Mouse (Mus musculus) lung, embryonic 15.5 days (tissue): ENCODE measurements around the gene Dock10. TPM values are rescaled to one million over a fixed set of nuclear protein-coding genes. Genes with fewer than 3 reads are reported as not detected.

Experiments used
- ATAC-seq: fragments of 200-750 bp; cut with Nextera tagmentation; 2 replicates; pipeline ENCODE4 v1.8.0; 2017; ENCODE audit warnings: moderate number of reproducible peaks, borderline replicate concordance; ENCODE audit not compliant: low FRiP score, low TSS enrichment; ENCODE audit errors: extremely low read depth
- H3K27ac ChIP-seq: fragments of 300-500 bp; sonication (generic); 2 replicates; pipeline ENCODE4 v1.5.1; 2015; ENCODE audit warnings: moderate library complexity, mild to moderate bottlenecking, inconsistent platforms
- H3K27me3 ChIP-seq: fragments of 300-500 bp; sonication (generic); 2 replicates; pipeline ENCODE4 v1.6.1; 2015; ENCODE audit warnings: inconsistent platforms
- H3K36me3 ChIP-seq: fragments of 300-500 bp; sonication (generic); 2 replicates; pipeline ENCODE4 v1.6.1; 2015; ENCODE audit warnings: inconsistent platforms
- H3K4me1 ChIP-seq: fragments of 300-500 bp; sonication (generic); 2 replicates; pipeline ENCODE4 v1.6.1; 2015; ENCODE audit warnings: inconsistent platforms
- H3K4me2 ChIP-seq: fragments of 300-500 bp; sonication (generic); 2 replicates; pipeline ENCODE4 v1.6.1; 2015; ENCODE audit warnings: inconsistent platforms, mild to moderate bottlenecking, moderate library complexity
- H3K4me3 ChIP-seq: fragments of 300-500 bp; sonication (generic); 2 replicates; pipeline ENCODE4 v1.5.1; 2015; ENCODE audit warnings: mild to moderate bottlenecking, inconsistent platforms
- H3K9ac ChIP-seq: fragments of 300-500 bp; sonication (generic); 2 replicates; pipeline ENCODE4 v1.6.1; 2015; ENCODE audit warnings: inconsistent platforms
- H3K9me3 ChIP-seq: fragments of 300-500 bp; sonication (generic); 2 replicates; pipeline ENCODE4 v1.6.1; 2016; ENCODE audit warnings: inconsistent platforms
- WGBS: fragments of 180-500 bp; shearing (Covaris S2); methylation state at CpG from one replicate; pipeline ENCODE4 v1.1.7; 2015; 5-methylcytosine and 5-hydroxymethylcytosine counted together
- polyA plus RNA-seq: library from polyadenylated mRNA; unstranded; fragments of >200 nt; fragmentation: Nextera tagmentation; extraction: Ambion mirVana; gene quantifications from 2 replicates; pipeline ENCODE4 v1.2.1, GENCODE M21; 2015

Dock10 gene
- polyA plus RNA-seq, 1 experiment from 2014 or later: 5.4 TPM

DNA sequence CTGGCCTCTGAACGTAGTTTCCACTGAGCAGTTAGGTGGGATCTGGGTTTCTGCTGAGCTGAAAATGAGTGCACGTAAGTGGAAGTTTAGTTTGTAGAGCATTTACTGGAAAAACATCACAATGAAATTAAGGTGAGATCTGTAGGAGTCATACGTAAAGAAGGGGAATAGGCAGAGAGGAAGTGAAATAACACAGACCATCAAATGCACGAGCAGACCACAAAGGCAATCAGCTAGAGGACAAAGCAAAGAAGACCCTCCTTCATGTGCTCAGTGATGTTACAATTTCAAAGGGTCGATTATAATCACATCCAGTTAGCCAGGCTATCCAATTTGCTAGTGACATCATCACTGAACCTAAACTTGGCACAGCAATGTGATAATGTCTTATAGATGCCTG lies 87.3 kb downstream of the Dock10 start:
- H3K4me1 ChIP-seq: no peaks in the 10 kb centered on the region
- no peak overlapping the region for H3K4me3 ChIP-seq
- no peak overlapping the region for H3K9ac ChIP-seq
- no peak overlapping the region for H3K27ac ChIP-seq
- 61% methylated on average over 5 of the region's 5 CpGs for WGBS
- H3K9me3 ChIP-seq: no peaks in the 10 kb centered on the region
- no peaks in the 10 kb centered on the region for H3K27me3 ChIP-seq
- H3K4me2 ChIP-seq: no peak overlapping the region
- ATAC-seq: no peak
- H3K36me3 ChIP-seq: no peaks in the 10 kb centered on the region

DNA sequence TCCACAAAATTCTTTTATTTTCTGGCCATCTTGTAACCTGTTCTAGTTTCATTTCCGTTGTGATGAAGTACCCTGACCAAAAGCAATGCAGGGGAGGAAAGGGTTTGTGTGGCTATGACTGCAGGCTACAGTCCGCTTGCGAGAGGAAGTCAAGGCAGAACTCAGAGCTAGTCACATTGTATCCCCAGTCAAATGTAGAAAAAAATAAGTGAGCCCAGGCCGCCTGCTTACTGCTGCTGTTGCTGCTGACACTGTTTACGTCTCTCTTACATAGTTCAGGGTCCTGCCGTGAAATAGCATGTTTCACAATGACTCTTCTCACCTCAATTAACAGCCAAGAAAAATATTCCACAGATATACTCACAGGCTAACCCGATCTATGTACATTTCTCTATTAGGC lies 87.9 kb downstream of the Dock10 start:
- H3K4me3 ChIP-seq: no peak overlapping the region
- no peaks in the 10 kb centered on the region for H3K27me3 ChIP-seq
- H3K4me1 ChIP-seq: no peaks in the 10 kb centered on the region
- ATAC-seq: no peak
- H3K9me3 ChIP-seq: no peaks in the 10 kb centered on the region
- no peak overlapping the region for H3K4me2 ChIP-seq
- 63% methylated on average over 7 of the region's 7 CpGs for WGBS
- H3K36me3 ChIP-seq: no peaks in the 10 kb centered on the region
- no peak overlapping the region for H3K27ac ChIP-seq
- H3K9ac ChIP-seq: no peak overlapping the region

DNA sequence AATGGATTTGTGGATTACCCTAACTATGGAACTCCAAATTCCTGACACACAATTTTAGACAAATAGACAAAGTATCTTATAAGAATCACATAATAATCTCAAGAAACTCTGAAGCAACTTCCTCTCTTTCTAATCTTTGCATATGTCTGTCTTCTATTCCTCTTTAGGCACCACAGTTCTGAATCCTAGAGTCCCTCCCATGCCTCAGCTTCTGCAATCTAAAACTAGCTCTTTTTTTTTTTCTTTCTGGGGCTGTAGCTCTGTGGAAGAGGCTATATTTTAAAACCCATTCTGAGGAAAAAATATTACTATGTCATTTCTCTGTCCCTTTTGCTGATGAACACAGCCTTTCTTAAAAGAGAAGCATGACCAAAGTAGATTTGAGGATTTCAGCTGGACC lies 92.6 kb downstream of the Dock10 start:
- no peaks in the 10 kb centered on the region for H3K9me3 ChIP-seq
- no peaks in the 10 kb centered on the region for H3K27me3 ChIP-seq
- no peak overlapping the region for H3K9ac ChIP-seq
- no peak overlapping the region for H3K4me2 ChIP-seq
- no peaks in the 10 kb centered on the region for H3K36me3 ChIP-seq
- H3K4me3 ChIP-seq: no peak overlapping the region
- H3K27ac ChIP-seq: no peak overlapping the region
- ATAC-seq: no peak
- H3K4me1 ChIP-seq: no peaks in the 10 kb centered on the region

DNA sequence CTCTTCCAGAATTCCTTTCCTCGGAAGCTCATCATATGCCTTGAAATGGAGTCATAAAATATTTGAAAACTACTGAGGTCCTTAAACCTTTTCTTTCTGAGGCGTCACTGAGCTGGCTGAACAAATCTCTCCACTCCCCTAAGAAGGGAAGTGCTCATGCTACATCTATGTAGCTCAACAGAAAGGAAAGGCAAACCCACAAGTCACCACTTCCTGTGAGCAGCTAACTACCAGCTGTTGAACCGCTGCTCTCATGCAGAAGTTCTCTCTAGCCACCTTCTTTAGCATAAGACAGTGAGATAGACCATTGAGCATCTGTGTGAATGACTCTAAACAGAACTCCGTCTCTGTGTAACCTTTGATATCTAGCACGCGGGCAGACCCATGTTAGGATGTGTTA lies 93.2 kb downstream of the Dock10 start:
- H3K4me3 ChIP-seq: no peak overlapping the region

DNA sequence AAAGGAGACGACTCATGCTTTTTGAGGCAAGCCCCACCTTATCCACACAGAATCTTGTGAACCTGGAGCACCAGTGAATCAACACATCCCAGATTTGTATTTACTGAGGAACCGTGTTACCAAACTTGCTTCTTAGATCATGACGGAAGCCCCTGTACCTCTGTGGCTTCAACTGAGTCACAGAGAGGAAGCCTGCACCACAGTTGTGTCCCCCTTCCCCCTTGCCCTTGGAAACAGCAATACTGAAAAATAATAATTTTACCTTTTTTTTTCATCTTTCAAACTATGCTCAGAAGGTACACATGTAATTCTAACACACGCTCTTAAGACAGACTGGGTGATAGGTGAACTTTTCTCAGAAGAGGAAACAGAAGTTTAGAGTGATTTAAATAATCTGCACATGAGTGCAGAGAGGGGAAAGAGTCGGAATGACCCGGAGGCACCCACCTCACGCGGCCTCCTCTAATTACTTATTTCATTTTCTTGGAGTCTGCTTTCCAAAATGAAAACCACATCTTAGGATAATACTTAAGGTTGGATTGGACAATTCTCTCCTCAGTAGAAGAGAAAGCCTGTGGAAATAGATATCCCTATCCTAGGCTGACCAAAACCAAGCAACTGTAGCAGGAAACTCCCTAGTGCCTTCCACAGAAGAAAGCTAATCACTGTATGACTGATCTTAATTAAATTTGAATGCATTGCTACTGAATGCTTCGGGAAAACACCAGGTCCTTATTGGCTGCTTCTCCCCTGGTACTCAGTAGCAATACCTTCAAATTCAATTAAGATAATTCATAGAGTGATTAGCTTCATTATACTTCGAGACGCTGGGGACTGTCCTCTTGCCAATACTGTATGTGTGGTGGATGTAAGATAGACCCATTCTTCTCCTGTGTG lies 96.6 kb downstream of the Dock10 start:
- WGBS: 76% methylated on average over 11 of the region's 11 CpGs
- no peak overlapping the region for H3K9ac ChIP-seq
- ATAC-seq: no peak
- no peaks in the 10 kb centered on the region for H3K36me3 ChIP-seq
- no peak overlapping the region for H3K4me3 ChIP-seq
- H3K27ac ChIP-seq: no peak overlapping the region
- H3K4me1 ChIP-seq: no peaks in the 10 kb centered on the region
- H3K4me2 ChIP-seq: no peak overlapping the region
- H3K27me3 ChIP-seq: no peaks in the 10 kb centered on the region
- no peaks in the 10 kb centered on the region for H3K9me3 ChIP-seq

More for the DNA sequence above, 93.2 kb downstream of the Dock10 start:
- no peak for ATAC-seq
- H3K4me1 ChIP-seq: no peaks in the 10 kb centered on the region
- no peak overlapping the region for H3K27ac ChIP-seq
- no peak overlapping the region for H3K9ac ChIP-seq
- H3K9me3 ChIP-seq: no peaks in the 10 kb centered on the region
- no peaks in the 10 kb centered on the region for H3K36me3 ChIP-seq
- WGBS: 80% methylated on average over 6 of the region's 6 CpGs
- no peaks in the 10 kb centered on the region for H3K27me3 ChIP-seq
- H3K4me2 ChIP-seq: no peak overlapping the region

DNA sequence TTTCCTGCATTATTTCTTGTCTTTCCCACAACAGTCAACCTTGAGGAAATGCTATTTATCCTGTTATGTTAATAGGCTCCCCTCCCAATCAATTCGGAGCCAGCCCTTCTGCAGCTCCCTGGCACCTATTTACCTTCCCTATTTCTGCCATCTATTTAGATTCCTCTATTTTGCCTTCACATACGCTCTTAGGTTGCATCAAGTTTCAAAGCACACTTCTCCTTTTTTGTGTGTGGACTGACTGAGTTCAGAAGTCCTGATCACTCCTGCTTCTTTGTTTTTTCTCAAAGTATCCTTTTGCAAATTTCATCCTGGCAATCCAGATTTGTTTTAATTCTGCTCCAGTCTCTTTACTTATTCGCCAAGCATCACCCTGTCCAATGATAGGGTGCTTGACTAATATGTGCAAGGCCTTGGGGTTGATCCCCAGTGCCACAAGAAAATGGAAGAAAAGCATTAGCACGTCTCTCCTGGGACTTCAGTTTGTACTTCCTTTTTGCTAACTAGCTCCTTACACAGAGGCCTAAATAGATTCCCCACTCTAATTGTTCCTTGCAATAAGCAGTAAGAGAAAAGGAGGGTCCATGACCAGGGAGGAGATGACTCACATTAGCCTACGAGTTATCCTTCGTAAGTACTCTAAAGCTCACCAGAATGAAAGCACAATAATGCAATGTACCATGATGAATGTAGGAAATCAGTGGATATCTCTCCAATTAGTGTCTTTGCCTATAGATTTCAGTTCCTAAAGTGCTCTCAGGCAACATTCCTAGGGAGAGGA lies 98.7 kb downstream of the Dock10 start:
- H3K36me3 ChIP-seq: no peaks in the 10 kb centered on the region
- H3K27ac ChIP-seq: no peak overlapping the region
- H3K9ac ChIP-seq: no peak overlapping the region
- H3K4me2 ChIP-seq: no peak overlapping the region
- no peaks in the 10 kb centered on the region for H3K4me1 ChIP-seq
- no peak overlapping the region for H3K4me3 ChIP-seq
- H3K9me3 ChIP-seq: no peaks in the 10 kb centered on the region
- H3K27me3 ChIP-seq: no peaks in the 10 kb centered on the region
- no peak for ATAC-seq
- 79% methylated on average over 6 of the region's 6 CpGs for WGBS

DNA sequence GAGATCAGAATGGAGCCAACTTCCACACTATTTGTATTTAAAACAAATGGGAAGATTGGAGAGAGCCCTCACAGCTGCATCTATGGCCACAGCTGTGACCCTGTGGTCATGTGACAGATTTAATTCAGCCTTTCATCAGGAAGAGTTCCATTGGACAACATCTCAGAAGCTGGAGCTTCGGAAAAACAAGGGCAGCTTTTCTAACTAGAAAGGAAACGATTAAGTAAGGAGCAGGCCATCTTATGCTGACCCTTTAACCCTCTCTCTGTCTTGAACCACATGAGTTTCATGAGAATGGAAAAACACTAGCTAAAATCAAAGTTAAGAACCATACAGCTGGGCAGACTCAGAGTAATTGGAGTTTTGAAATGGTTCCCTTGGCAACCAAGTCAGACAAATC lies 101.9 kb downstream of the Dock10 start:
- WGBS: 52% methylated on average over 2 of the region's 2 CpGs
- no peak overlapping the region for H3K27ac ChIP-seq
- no peak overlapping the region for H3K4me3 ChIP-seq
- H3K4me2 ChIP-seq: no peak overlapping the region
- H3K4me1 ChIP-seq: no peaks in the 10 kb centered on the region
- ATAC-seq: no peak
- H3K9me3 ChIP-seq: no peaks in the 10 kb centered on the region
- H3K36me3 ChIP-seq: no peaks in the 10 kb centered on the region
- H3K9ac ChIP-seq: no peak overlapping the region
- no peaks in the 10 kb centered on the region for H3K27me3 ChIP-seq

DNA sequence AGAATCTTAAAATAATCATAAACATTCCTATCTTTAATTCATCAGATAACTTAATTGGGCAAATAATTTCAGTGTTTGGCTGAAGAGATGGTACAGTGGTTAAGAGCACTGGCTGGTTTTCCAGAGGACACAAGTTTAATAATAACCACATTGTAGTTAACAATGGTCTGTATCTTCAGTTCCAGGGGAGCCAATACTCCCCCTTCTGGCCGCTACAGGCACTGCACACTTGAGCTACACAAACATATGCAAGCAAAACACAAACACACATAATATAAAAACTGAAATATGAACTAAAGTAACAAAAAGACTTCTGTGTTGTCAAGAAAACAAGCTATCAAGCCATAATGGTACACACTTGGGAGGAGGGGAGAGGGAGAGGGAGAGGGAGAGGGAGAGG lies 102.5 kb downstream of the Dock10 start:
- Histone ChIP-seq H3K4me3 (no peak overlapping the region), H3K4me2 (no peak overlapping the region), H3K36me3 (no peaks in the 10 kb centered on the region), H3K9me3 (no peaks in the 10 kb centered on the region), H3K27ac (no peak overlapping the region), H3K27me3 (no peaks in the 10 kb centered on the region), H3K9ac (no peak overlapping the region), H3K4me1 (no peaks in the 10 kb centered on the region)
- no peak for ATAC-seq
- 59% methylated on average over 1 of the region's 1 CpGs for WGBS

DNA sequence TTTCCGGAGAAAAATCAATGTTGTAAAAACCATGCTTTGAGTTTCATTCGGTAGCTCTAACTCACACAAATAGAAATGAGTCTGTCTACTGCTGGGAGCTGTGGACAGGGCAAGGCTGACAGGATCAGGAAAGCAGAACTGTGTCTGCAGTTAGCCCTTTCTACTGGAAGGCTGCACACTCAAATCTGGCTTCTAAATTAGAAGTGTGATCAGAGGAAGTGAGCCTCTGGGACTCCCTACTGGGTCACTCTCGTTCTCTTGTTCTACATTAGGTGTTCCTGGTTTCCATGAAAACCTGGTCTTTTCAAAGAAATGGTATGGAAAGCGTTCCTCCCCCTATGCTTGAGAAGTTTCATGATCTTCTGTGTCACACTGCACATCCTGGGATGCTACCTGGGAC lies 103.1 kb downstream of the Dock10 start:
- no peak for ATAC-seq
- no peak overlapping the region for H3K4me2 ChIP-seq
- WGBS: 79% methylated on average over 4 of the region's 4 CpGs
- H3K9ac ChIP-seq: no peak overlapping the region
- no peaks in the 10 kb centered on the region for H3K27me3 ChIP-seq
- no peaks in the 10 kb centered on the region for H3K36me3 ChIP-seq
- H3K4me3 ChIP-seq: no peak overlapping the region
- no peaks in the 10 kb centered on the region for H3K9me3 ChIP-seq
- no peak overlapping the region for H3K27ac ChIP-seq
- no peaks in the 10 kb centered on the region for H3K4me1 ChIP-seq

DNA sequence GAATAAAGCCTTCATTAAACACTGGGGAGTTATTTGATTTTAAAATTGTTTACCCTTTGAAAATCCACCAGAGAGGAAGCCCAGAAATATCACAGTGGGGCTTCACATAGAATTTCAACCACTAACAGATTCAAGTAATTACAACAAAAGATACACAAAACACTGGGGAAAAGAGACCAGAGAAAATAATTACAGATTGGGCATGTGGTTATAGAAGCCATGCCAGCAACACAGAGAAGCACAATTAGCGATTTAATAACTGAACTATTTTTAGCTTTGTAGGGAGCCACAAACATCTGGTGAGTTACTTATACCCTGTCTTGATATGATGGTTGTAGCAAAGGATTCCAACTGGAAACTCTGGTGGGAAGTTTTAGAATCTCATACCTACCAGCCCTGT lies 104.2 kb downstream of the Dock10 start:
- H3K27me3 ChIP-seq: no peaks in the 10 kb centered on the region
- no peaks in the 10 kb centered on the region for H3K9me3 ChIP-seq
- no peaks in the 10 kb centered on the region for H3K4me1 ChIP-seq
- ATAC-seq: no peak
- no peak overlapping the region for H3K4me2 ChIP-seq
- H3K9ac ChIP-seq: no peak overlapping the region
- no peak overlapping the region for H3K4me3 ChIP-seq
- H3K36me3 ChIP-seq: no peaks in the 10 kb centered on the region
- no peak overlapping the region for H3K27ac ChIP-seq
- 63% methylated on average over 1 of the region's 1 CpGs for WGBS

DNA sequence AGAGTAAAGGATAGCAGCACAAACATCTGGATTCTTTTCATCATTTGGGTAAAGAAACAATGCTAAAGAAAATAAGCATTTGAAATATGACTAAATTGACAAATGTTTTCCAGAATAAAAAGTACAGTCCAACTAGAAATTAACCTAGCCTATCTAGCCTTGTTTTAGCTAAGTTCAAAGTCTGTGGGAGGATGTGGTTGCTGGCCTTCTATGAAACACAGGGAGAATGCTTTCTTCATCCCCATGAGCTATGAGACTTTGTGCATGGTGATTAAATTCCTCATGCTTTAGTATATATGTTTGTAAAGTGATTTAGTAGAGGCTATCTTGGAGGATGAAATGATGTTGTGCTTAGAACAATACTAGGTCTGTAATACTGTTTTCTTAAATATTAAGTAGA lies 105.5 kb downstream of the Dock10 start:
- Histone ChIP-seq H3K9me3 (no peaks in the 10 kb centered on the region), H3K27ac (no peak overlapping the region), H3K36me3 (no peaks in the 10 kb centered on the region), H3K4me2 (no peak overlapping the region), H3K4me1 (no peaks in the 10 kb centered on the region), H3K27me3 (no peaks in the 10 kb centered on the region), H3K4me3 (no peak overlapping the region), H3K9ac (no peak overlapping the region)
- ATAC-seq: no peak

DNA sequence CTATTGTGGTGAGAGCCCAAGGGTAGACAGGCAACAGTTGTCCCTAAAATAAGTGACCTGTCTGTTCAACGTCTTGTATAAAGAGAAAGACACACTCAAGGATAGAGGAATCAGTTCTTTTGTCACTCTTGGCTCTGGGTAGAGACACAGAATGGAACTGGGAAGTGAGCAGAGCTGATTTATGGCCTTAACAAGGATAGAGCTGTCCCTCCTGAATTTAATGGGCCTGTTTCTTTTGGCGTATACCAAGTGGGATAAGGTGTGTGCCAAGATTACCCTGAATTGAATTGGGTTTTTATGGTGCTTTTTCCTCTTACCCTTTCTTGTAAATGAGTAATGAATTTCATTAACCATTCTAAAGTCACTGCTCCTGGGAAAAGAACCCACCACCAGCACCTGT lies 106.2 kb downstream of the Dock10 start:
- no peaks in the 10 kb centered on the region for H3K36me3 ChIP-seq
- no peak for ATAC-seq
- no peak overlapping the region for H3K4me2 ChIP-seq
- no peak overlapping the region for H3K4me3 ChIP-seq
- WGBS: 76% methylated on average over 2 of the region's 2 CpGs
- H3K27ac ChIP-seq: no peak overlapping the region
- H3K27me3 ChIP-seq: no peaks in the 10 kb centered on the region
- no peaks in the 10 kb centered on the region for H3K4me1 ChIP-seq
- no peaks in the 10 kb centered on the region for H3K9me3 ChIP-seq
- no peak overlapping the region for H3K9ac ChIP-seq
